Mouse (Mus musculus): Measurements from ENCODE around the gene Pym1.
"Not testable (repeated sequence)": the region's sequence is repeated elsewhere in the genome, so short reads cannot be mapped to it uniquely, and the experiment has no call there.

Gene Pym1

GRCm38 (mm10) chr10:128747646-128748251 is at the start of gene Pym1:
Pym1 (plus strand) TSS chr10:128747889.
- DNase-seq (ENCODE audit: low spot score) = peak; percentile 46

- DNase-seq (ENCODE audit: low spot score) = no peak
Measured at GRCm38 (mm10) chr10:128699006-128699405, 48.7 kb upstream of the Pym1 start.

DNA sequence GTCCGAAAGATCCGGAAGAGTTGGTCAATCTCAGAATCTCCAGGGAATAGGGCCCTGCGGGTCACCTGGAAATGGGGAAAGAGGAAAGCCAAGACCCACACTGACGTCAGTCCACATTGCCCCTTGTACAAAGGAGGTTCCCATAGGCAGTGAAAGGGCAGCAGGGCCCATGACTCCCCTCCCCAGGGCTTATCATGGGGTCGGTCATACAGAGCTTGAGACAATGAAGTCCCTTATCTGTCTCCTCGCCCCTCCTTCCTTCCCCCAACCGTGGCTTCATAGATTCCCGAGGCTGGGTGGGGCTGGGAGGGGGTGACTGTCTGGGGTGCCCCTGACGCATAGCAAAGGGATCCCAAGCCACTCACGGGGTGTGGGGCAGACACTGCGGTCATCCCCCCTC is 48.1 kb upstream of the Pym1 start:
- DNase-seq (ENCODE audit: low spot score) = no peak

GRCm38 (mm10) chr10:128700712-128701111 is 47.0 kb upstream of the Pym1 start:
- no peak for DNase-seq (ENCODE audit: low spot score)

DNA sequence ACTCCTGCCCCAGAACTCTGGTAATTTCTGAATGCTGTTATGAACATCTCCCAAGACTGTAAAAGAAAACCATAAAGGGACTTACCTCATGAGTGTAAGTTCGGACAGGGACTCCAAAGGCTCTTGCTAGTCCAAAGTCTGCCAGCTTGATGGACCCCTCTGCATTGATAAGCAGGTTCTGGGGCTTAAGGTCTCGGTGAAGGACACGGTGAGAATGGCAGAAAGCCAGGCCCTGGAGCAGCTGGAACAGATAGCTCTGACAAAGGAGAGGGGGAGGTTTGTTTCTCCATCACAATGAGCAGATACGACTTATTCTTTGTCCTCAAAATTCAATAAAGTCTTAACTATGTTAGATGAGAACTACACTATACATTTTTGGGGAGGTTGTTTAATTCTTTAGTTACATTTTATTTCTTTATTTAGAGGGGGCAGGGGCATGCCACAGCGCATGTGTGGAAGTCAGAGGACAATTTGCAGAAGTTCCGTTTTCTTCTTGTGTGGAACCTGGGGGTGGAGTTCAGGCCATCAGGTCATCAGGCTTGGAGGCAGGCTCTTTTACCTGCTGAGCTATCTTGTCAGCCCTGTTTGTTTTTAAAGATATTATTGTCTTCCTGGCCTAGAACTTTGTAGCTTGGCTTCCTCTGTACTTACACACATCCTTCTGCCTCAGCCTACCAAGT is 45.2 kb upstream of the Pym1 start:
- DNase-seq (ENCODE audit: low spot score) = no peak

DNA sequence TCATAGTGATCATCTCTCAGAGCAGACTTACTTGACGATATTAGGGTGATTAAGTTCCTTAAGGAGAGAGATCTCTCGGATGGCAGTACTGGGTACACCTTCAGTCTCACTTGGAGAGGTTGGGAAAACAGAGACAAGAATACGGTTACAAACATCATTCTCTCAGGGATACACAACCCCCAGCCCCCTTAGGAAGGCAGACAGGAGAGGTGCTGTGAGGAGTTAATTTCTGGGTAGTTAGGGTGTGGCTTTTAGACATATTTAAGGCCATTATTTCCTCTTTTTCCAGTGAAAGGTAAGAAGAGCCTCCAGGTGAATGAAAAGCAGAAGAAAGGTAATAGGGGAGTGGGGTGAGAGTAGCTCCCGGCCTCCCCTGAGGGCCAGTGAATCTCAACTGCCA is 43.8 kb upstream of the Pym1 start, which contains the start of gene Pmel:
Gene Pmel, plus strand, starts transcription at position 301 of the 400 bp plus-strand sequence.
- DNase-seq (ENCODE audit: low spot score) = no peak

DNA sequence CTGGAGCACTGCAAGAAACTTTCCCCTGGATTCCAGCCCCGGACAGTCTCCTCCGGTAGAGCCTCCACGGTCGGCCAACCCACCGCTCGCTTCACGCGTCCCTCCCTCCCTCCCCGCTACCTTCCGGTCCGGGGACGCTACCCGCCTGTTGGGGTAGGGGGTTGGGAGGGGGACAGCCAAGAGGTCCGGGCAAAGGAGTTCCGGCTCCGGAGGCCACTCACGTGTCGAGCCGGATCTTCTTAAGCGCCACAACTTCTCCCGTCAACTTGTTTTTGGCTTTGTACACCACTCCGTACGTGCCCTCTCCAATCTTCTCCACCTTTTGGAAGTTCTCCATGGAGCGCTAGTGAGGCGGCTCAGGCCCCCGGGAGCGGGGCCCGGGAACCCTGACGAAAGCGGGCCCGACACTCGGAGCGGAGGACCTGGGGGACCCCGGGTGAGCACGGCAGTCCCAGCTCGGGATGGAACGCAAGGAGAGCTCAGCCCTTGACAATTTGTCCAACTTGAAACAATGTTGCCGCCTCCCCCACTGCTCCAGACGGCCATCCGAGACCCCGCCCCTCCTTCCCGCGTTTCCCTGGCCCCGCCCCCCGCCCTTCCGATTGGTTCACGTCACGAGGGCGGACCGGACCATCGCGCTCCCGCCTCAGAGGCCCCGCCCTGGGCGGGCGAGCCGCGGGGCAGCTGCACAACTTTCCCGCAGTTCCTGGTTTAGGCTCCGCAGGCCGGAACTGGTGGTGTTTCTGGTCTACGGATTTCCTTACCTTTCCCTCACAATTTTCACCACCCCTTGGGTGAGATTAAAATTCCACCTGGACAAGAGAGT is 43.0 kb upstream of the Pym1 start, which contains the start of gene Cdk2:
Gene Cdk2, minus strand, starts transcription at position 541 of the 826 bp plus-strand sequence.
- DNase-seq (ENCODE audit: low spot score) = peak; percentile 83

- DNase-seq (ENCODE audit: low spot score) = no peak
Measured at GRCm38 (mm10) chr10:128705317-128705693, 42.4 kb upstream of the Pym1 start.

DNA sequence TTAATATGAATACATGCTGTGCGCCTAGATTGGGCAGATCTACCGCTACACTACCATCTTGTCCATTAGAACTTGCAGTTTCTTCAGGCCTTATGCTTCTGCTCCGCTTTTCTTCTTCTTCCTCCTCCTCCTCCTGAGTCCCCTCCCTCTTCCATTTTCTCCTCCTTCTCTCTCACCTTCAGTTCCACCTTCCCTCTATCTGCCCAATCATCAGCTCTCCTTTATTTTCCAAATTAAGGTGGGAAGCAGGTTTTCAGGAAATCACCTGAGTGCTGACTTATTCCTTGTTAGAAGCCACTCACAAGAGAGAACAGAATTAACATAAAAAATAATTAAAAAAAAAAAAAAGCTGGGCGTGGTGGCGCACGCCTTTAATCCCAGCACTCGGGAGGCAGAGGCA is 36.4 kb upstream of the Pym1 start:
- DNase-seq (ENCODE audit: low spot score) = not testable (repeated sequence)

DNA sequence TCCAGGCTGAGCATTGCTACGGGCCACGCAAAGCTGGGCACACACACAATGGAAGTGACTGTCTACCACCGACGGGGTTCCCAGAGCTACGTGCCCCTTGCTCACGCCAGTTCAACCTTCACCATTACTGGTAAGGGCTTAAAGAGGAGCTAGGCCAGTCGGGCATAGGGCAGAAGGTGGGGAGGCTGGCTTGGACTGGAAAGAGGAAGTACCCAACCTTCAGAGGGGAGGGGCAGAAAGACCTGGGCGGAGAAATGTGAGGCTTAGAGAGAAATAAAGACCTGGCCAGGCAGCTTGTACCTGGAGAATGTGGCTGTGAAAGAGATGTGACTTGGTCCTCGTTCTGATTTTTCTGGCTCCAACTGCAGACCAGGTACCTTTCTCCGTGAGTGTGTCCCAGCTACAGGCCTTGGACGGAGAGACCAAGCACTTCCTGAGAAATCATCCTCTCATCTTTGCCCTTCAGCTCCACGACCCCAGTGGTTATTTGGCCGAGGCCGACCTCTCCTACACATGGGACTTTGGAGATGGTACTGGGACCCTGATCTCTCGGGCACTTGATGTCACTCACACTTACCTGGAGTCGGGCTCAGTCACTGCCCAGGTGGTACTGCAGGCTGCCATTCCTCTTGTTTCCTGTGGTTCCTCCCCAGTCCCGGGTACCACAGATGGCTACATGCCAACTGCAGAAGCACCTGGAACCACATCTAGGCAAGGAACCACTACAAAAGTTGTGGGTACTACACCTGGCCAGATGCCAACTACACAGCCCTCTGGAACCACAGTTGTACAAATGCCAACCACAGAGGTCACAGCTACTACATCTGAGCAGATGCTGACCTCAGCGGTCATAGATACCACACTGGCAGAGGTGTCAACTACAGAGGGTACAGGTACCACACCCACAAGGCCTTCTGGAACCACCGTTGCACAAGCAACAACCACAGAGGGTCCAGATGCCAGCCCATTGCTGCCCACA is 31.8 kb upstream of the Pym1 start:
- DNase-seq (ENCODE audit: low spot score) = no peak

DNA sequence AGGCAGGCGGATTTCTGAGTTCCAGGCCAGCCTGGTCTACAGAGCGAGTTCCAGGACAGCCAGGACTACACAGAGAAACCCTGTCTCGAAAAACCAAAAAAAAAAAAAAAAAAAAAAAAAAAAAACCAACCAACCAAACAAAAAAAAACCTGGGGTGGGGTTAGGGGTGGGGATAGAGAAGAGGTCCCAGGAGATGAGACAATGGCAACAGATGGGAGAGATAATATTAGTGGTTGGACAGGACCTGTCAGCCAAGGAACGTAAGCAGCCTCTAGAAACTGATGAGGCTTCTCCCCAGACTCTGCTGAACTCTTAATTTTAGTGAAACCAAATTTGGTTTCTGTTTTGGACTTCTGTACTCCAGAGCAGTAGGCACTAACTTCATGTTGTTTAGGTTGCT is 22.2 kb upstream of the Pym1 start:
- DNase-seq (ENCODE audit: low spot score) = not testable (repeated sequence)

DNA sequence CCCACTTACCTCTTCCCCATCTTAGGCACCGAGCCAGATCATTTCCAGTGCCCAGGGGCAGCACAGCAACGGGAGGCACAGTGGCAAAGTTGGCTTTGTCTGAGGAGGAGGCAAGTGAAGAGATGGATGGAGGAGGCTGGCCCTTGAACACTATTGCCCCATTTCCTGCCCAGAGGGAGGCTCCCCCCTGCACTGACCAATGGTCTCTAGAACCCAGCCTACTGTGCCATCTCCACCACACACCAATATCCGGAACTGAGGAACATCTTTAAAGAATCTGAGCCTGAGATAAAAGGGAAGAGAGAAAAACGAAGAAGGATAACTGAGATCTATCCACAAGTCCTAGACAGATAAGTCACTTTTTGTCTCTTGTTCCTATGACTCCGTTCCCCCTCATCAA is 19.6 kb upstream of the Pym1 start:
- DNase-seq (ENCODE audit: low spot score) = no peak

DNA sequence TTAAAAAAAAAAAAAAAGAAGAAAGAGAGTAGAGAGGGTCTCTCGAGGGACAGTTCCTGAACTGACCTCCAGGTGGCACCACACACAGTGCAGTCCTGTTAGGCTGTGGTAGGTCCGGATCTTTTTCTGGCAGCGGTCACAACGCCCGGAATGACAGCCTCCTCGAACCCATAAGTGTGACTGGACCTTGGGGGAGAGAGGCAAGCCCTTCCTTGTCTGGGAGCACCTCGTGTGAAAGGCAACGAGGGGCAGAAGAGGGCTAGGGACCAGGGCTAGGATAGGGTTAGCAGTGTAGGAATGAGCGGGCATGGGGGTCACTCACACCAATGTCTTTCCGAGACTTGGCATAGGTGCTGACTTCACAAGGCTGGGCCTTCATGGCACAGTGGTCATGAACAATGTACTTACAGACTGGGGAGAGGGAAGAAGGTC is 16.7 kb upstream of the Pym1 start:
- peak; percentile 72 for DNase-seq (ENCODE audit: low spot score)

DNA sequence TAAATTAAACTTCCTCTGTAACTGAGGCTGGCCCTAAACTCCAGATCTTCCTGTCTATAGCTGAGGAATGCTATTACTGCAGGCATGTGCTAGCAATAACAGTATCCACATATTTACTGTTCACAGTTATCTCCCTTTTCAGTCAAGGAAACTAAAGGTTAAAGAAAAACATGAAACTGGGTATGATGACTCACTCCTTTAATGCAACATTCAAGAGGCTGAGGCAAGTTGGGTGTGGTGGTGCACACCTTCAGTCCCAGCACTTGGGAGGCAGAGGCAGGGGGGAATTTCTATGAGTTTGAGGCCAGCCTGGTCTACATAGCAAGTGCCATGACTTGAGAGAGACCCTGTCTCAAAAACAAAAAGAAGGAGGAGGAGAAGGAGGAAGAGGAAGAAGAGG is 15.7 kb upstream of the Pym1 start:
- DNase-seq (ENCODE audit: low spot score) = no peak

DNA sequence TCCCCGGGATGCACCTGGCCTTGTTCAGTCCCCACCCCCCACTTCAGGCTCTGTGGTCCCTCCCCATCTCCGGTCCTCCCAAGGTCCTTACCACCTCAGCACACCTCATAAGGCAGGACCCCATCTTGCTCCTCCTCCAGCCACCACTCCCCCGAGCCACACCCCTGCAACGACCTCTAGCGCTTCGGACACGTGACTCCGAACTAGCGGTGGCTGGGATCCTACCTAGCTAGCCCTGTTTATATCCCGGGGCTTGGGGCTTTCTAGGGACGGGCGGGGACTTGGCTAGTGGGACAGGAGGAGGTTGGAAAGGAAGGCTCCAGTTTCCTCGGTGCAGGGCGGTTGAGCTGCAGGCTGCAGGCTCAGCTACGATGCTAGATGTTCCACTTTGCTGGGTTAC is 10.3 kb upstream of the Pym1 start:
- DNase-seq (ENCODE audit: low spot score) = no peak

- no peak for DNase-seq (ENCODE audit: low spot score)
Measured at GRCm38 (mm10) chr10:128740296-128740695, 7.4 kb upstream of the Pym1 start.

DNA sequence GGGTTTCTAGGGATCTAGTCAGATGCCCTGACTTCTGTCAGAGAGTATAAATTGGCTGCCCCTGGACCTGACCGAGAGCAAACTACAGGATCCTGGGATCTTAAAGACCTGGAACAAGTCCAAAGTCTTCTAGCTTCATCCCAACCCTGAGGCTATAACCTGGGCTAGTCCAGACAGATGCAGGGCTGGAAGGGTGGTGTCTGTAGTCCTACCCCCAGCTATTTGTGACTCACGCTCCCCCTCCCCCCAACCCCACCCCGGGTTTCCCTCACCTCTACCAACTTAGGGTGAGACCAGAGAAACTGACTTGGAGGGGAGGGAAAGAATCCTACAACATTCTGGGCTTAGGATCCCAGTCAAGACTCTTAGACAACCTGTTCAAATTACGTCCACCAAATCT is 5.1 kb upstream of the Pym1 start:
- no peak for DNase-seq (ENCODE audit: low spot score)

DNA sequence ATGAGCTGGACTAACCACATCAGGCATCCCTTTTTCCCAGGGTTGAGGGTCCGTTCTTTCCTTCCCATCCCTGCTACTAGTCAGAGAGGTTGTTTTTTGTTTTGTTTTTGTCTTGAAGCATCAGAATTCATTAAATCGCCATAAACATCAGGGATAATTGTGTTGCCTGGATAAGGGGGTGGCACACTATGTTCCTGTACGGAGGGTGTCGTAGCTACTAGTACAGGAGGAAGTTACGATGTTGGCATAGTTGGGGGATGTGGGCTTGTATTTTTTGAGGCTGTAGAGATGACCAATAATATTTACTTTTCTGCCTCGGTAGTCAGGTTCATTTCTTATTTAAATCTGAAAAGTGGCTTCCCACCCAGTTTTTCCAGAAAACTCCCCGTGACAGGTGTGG is 4.5 kb upstream of the Pym1 start:
- DNase-seq (ENCODE audit: low spot score) = no peak

GRCm38 (mm10) chr10:128743791-128744191 is 3.9 kb upstream of the Pym1 start:
- DNase-seq (ENCODE audit: low spot score) = no peak

DNA sequence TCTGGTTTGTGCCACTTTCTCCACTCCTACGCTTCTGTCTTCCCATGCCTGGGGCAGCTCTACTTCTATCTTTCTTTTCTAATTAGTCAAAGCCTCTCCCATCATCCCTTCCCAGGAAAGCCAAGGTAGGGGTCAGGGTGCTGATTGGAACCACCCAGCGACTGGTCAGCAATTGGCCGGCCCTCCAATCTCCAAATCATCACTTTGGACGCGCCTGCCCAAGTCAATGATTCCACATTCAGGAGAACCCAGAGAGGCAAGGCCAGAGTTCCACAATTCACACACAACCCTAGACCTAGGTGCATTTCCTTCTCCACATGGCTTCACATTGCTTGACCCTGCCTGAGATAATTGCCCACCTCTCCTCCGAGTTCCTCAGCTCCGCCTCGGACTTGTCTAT is 3.5 kb upstream of the Pym1 start:
- DNase-seq (ENCODE audit: low spot score) = no peak

- no peak for DNase-seq (ENCODE audit: low spot score)
Measured at GRCm38 (mm10) chr10:128744680-128745601, 2.7 kb upstream of the Pym1 start, which contains the start of gene Dgka. Dgka (minus strand) TSS chr10:128744855.
